Mouse (Mus musculus): ENCODE data around the gene Foxa2.

Foxa2 gene

DNA sequence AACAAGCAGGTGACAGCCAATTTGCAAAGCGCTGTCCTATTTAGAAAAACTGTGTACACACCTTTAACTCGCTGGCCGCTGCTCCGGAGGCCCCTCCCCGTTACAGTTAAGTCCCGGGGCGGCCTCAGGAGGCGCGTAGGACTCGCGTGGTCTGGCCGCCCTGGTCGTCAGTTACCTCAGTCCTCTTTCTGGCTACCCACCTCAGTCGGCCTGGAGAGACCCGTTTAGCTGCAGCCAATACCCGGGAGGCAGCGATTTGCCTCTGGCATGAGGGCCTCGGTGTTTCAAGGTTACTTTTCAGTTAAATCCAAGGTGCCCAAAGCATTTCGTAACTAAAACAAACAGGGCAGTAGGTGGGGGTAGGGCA lies at the start of gene Foxa2:
Gene Foxa2 (minus strand): TSS at position 171 of the 367 bp plus-strand sequence.
- no peak for DNase-seq (ENCODE audit: low spot score in 2 of 2)

DNA sequence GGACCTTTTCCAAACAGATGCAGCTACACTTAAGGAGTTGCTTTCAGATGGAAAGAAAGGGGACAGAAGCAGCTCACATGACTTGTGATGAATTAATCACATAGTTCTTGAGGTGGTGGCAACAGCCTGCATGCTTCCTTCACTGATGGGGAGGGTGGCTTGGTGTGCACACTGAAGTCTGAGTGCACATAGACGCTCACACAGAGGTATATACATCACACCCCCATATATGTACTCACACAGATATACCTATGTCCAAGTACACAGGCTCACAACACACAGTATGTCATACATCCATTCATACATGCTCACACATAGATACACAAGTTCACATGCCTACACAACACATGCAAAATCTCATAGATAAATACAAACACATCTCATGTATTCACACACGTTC lies 45.3 kb upstream of the Foxa2 start:
- no peak for DNase-seq (ENCODE audit: low spot score in 2 of 2)

GRCm38 (mm10) chr2:148091657-148092056 lies 44.9 kb upstream of the Foxa2 start:
- no peak for DNase-seq (ENCODE audit: low spot score in 2 of 2)

DNA sequence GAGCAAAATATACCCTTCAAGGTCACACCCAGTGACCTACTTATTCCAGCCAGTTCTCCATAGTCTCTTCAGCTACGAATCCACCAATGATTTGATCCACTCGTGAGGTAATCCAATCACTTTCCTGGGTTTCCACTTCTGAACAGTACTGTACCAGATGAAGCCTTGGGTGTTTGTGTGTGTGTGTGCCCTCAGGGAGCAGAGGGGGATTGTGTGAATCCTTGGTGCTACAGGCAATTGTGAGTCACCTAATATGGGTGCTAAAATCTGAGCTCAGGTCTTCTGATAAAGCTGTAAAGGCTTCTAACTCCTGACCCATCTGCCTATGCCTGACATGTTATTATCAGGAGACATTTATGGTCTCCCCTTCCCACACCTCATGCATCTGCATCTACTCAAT lies 43.3 kb upstream of the Foxa2 start:
- no peak for DNase-seq (ENCODE audit: low spot score in 2 of 2)

DNA sequence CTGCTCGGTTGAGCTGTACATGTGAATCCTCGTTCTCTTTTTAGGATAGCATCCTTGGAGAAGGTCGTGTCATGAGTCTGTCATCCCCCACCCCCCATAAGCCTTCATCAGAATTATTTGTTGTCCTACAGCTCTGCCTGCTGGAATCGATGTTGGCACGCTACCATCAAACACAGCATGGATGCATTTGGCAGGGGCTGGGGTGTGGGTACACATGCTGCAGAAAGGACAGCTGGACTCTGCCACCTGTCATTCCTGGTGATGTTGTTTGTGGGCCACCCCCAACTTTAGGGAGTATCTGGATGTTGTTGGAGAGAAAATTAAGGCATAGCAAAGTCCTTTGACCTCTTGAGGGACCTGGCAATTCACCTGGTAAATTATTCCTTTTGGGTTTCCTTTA lies 38.8 kb upstream of the Foxa2 start:
- DNase-seq (ENCODE audit: low spot score in 2 of 2), result no peak

- DNase-seq (ENCODE audit: low spot score in 2 of 2), result no peak
Observed at GRCm38 (mm10) chr2:148085126-148085525, 38.4 kb upstream of the Foxa2 start.

GRCm38 (mm10) chr2:148082283-148082682 lies 35.5 kb upstream of the Foxa2 start:
- peak in 1 of 2 experiments; percentile 6 for DNase-seq (ENCODE audit: low spot score in 2 of 2)

GRCm38 (mm10) chr2:148060705-148061104 lies 13.9 kb upstream of the Foxa2 start:
- DNase-seq (ENCODE audit: low spot score in 2 of 2), result no peak

GRCm38 (mm10) chr2:148053411-148053810 lies 6.6 kb upstream of the Foxa2 start:
- no peak for DNase-seq (ENCODE audit: low spot score in 2 of 2)

- peak in 1 of 2 experiments; percentile 42 for DNase-seq (ENCODE audit: low spot score in 2 of 2)
Observed at GRCm38 (mm10) chr2:148048484-148049129, 1.8 kb upstream of the Foxa2 start.

GRCm38 (mm10) chr2:148047611-148048010 lies 842 bp upstream of the Foxa2 start:
- no peak for DNase-seq (ENCODE audit: low spot score in 2 of 2)

DNA sequence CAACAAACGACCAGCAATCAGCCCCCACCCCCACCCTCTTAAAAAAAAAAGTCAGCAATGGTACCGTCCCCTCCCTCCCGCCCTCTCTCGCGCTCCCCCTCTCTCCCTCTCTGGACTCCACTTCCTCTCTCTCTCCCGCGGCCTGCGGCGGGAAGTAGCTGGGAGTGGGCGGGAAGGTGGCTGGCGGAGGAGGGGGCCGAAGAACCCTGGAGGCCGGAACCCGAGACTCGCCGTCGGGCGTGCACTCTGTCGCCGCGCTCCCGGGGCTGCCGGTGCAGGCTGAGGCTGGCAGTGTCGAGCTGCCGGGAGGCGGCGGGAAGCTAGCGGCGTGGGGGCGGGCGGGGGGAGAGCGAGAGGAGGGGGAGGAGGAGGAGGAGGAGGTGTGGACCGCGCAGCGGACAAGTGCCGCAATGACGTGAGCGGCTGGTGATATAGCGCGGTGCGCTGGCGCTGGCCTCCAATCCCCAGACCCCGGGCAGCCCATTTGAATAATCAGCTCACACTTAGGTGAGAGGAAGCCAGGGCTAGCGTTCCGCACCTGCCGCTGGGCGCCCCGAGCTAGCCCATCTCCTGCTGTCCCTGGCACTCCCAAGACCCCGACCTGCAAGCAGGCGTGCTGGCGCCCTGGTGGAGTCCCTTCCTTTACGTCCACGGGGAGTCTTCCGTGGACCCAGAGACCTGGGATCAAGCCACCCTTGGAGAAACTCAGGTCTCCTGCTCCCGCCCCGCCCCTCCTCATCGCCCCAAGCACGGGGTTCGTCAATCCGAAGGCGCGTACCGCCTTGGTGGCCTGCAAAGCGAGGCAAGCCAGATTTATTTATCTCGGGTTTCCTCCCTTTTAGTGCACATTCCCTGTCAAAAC lies 601 bp downstream of the Foxa2 start:
- DNase-seq (ENCODE audit: low spot score in 2 of 2), result no peak

DNA sequence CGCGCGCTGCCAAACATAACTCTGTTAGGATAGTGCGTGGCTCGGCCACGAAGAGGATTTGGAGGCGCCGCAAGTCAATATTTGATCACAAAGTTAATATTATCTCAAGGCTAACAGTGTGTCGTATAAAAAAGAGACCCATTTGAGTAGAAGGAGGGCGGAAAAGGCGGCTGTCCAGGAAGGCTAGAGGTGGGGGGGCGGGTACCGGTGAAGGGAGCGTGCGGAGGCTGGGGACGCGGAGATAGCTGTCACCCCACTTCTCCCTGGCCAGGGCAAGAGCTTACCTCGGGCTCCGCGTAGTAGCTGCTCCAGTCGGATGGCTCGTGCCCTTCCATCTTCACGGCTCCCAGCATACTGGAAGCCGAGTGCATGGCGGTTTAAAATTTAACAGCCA lies 1.2 kb downstream of the Foxa2 start:
- no peak for DNase-seq (ENCODE audit: low spot score in 2 of 2)

DNA sequence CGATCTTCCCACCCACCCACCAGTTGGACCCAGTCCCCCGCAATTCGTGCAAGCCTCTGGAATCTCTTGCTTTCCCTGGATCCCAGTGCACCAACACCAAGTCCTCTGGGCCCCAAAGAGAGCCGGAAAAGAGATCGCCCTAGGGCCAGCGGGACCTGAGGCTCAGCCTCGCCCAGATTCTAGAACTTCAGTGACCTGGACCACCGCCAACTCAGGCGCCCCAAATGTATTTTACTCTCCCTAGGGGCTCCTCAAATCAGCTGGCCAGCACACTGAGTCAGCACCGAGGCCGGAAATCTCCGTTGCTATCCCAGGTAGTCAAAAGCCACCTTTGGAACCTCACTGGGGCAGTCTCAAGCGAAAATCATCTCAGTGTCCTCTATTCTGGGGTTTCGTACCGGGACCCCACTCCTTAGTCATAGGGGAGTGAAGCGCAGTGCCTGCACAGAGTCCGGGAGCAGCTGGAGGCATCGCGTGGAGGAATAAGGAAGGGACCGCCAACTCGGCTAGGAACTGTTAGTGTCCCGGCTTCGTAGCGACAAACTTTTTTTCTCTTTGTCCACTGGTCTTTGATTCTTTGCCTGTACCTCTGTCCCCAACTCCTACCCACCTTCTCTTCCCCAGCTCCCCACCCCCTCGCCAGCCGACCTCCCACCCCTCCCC lies 1.8 kb downstream of the Foxa2 start:
- no peak for DNase-seq (ENCODE audit: low spot score in 2 of 2)

- no peak for DNase-seq (ENCODE audit: low spot score in 2 of 2)
Observed at GRCm38 (mm10) chr2:148043976-148044876, 2.5 kb downstream of the Foxa2 start.

DNA sequence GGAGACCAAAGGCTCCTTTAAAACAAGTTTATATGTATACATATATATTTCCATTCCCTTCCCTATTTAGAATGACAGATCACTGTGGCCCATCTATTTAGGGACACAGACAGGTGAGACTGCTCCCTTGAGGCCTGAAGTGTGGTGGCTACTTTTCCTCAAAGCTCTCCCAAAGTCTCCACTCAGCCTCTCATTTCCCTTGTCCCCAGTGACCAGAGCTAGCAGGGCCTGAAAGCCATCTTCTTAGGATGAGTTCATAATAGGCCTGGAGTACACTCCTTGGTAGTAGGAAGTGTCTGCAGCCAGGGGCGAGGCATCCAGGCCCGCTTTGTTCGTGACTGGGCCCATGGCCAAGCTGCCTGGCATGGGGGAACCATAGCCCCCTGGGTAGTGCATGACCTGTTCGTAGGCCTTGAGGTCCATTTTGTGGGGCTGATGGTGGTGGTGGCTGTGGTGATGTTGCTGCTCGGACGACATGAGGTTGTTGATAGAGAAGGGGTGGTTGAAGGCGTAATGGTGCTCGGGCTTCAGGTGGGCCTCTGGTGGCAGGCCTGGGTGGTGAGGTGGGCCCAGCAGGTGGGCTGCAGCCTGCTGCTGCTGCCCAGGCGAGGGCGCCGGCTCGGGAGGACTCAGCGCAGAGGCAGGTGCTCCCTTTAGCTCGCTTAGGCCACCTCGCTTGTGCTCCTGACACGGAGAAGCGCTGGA lies 3.3 kb downstream of the Foxa2 start:
- no peak for DNase-seq (ENCODE audit: low spot score in 2 of 2)

DNA sequence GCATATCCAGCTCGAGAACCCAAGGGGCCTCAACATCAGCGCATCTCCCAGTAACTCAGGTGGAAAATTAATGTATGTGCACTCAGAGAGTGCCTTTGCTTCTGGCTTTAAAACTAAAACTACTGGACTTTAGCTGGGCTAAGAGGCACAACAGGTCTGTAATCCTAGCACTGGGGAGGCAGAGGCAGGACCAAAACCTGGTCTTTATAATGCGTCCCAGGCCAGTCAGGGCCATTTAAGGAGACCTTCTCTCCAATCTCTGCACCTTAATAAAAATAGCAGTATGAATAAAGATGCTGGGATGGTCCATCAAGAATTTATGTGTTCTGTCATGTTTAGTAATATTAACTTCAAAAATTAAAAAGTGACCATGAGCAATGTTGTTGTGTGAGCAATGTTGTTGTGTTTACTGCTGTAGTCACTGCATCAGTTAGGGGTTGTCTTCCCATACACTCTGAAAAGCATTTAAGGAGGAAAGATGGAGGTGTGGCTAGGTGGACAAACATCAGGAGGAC lies 4.6 kb downstream of the Foxa2 start:
- DNase-seq (ENCODE audit: low spot score in 2 of 2), result no peak

- no peak for DNase-seq (ENCODE audit: low spot score in 2 of 2)
Observed at GRCm38 (mm10) chr2:148041381-148041780, 5.4 kb downstream of the Foxa2 start.

DNA sequence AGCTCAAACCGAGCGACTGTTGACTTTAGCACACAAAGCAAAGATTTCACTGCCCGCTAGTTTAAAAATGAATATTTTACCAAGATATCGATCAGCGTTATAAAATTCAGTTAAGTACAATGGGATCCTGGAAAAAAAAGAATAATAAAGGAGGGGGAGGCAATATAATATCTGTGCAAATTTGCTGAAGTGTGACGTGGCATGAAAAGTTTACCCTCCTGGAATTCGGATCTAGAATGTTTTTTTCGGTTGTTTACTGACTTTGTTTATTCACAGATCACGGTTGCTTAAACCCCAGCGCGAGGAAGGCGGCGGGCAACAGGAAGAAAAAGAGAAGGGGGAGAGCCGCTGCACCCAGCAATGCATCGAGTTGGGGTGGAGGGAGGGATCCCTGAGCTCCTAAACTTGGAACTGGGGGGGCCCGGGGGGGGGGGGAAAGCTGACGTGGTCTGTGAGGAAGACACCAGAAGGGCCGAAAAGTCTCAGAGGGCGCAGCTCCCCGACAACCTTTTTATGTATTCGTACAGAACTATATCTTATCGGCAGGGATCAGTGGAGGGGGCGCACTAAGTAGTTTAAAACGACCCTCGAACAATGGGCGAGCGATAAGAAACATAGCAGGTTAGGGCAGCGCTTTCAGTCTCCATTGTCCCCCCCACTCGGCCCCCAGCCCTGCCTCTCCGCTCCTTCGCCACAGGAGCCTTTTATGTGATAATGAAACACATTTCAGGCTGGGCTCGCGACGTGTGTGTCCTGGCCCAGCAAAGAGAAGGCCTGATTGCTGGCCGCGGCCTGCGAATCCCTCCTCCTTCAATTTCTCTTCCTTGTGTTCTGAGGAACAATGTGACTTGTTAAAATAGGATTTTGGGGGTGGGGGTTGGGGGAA lies 6.3 kb downstream of the Foxa2 start:
- no peak for DNase-seq (ENCODE audit: low spot score in 2 of 2)

All from frontal cortex, postnatal 14 days (tissue).